Mouse (Mus musculus) liver, postnatal 0 days (tissue): ENCODE data around the gene Treh. TPM values are rescaled to one million over a fixed set of nuclear protein-coding genes. Genes with fewer than 3 reads are reported as not detected.
"Not testable (repeated sequence)": the region's sequence is repeated elsewhere in the genome, so short reads cannot be mapped to it uniquely, and the experiment has no call there.

Source experiments
- ATAC-seq: fragments of 200-750 bp; cut with Nextera tagmentation; 2 replicates; pipeline ENCODE4 v1.8.0; 2017; ENCODE audit warnings: mild to moderate bottlenecking, moderate library complexity
- DNase-seq: peaks from one replicate; pipeline ENCODE4 v3.0.0-alpha.2; 2016
- H3K27ac ChIP-seq: fragments of 300-500 bp; sonication (generic); 2 replicates; pipeline ENCODE4 v1.5.1; 2014; ENCODE audit warnings: antibody characterized with exemption, moderate library complexity, mild to moderate bottlenecking, low read depth
- H3K27me3 ChIP-seq: fragments of 300-500 bp; sonication (generic); 2 replicates; pipeline ENCODE4 v1.6.1; 2014; ENCODE audit warnings: low read length, control low read depth, mixed read lengths; ENCODE audit not compliant: insufficient read depth
- H3K36me3 ChIP-seq: fragments of 300-500 bp; sonication (generic); replicated peaks from 2 replicates; pipeline ENCODE4 v1.6.1; 2014; ENCODE audit warnings: mild to moderate bottlenecking, control low read depth, low read length, moderate library complexity, mixed read lengths; ENCODE audit not compliant: insufficient read depth
- H3K4me1 ChIP-seq: fragments of 300-500 bp; sonication (generic); 2 replicates; pipeline ENCODE4 v1.6.1; 2014; ENCODE audit warnings: antibody characterized with exemption, mild to moderate bottlenecking, control low read depth; ENCODE audit not compliant: insufficient read depth
- H3K4me2 ChIP-seq: fragments of 300-500 bp; sonication (generic); 2 replicates; pipeline ENCODE4 v1.6.1; 2014; ENCODE audit warnings: low read depth, mild to moderate bottlenecking, low read length, moderate library complexity, mixed read lengths
- H3K4me3 ChIP-seq: fragments of 300-500 bp; sonication (generic); 2 replicates; pipeline ENCODE4 v1.5.1; 2014; ENCODE audit warnings: low read depth, low read length
- H3K9ac ChIP-seq: fragments of 300-500 bp; sonication (generic); replicated peaks from 2 replicates; pipeline ENCODE4 v1.6.1; 2014; ENCODE audit warnings: mild to moderate bottlenecking, moderate library complexity
- H3K9me3 ChIP-seq: fragments of 300-500 bp; sonication (generic); 2 replicates; pipeline ENCODE4 v1.6.1; 2016; ENCODE audit warnings: mild to moderate bottlenecking, control low read depth, low read length, mixed read lengths
- CTCF ChIP-seq: sonication (generic); IDR thresholded peaks from 2 replicates; pipeline ENCODE4 v1.5.1; 2016; ENCODE audit warnings: antibody characterized with exemption, low read depth
- EP300 ChIP-seq: IDR thresholded peaks from 2 replicates; pipeline ENCODE4 v1.6.1; 2016; ENCODE audit warnings: antibody characterized with exemption, low read depth, mild to moderate bottlenecking
- WGBS: fragments of 180-500 bp; shearing (Covaris S2); extraction: QIAGEN DNeasy Blood & Tissue Kit; methylation state at CpG from one replicate; pipeline ENCODE4 v1.1.7; 2014; ENCODE audit not compliant: insufficient replicate concordance; 5-methylcytosine and 5-hydroxymethylcytosine counted together
- polyA plus RNA-seq: library from polyadenylated mRNA; unstranded; fragments of >200 nt; fragmentation: Nextera tagmentation; extraction: Ambion mirVana; gene quantifications from 2 replicates; pipeline ENCODE4 v1.2.1, GENCODE M21; 2015

Treh gene
- polyA plus RNA-seq = 0.94 and 1.4 TPM in 2 replicates

GRCm38 (mm10) chr9:44673005-44673404 is at the start of gene Treh:
Gene Treh, plus strand, starts transcription at chr9:44673233.
- Histone ChIP-seq H3K4me1 (no peaks in the 10 kb centered on the region), H3K36me3 (no peaks in the 10 kb centered on the region), H3K4me2 (no peak within 1 kb of the TSS), H3K9ac (no peak within 1 kb of the TSS), H3K27me3 (no peaks in the 10 kb centered on the region), H3K4me3 (no peak within 1 kb of the TSS), H3K27ac (no peak within 1 kb of the TSS), H3K9me3 (no peaks in the 10 kb centered on the region)
- no peak for TF ChIP-seq CTCF
- TF ChIP-seq EP300 = no peak
- ATAC-seq (peak; percentile 52; the same call in 1 of the 2 replicates), DNase-seq (peak; percentile 37)
- 77% methylated on average over 3 of the region's 3 CpGs for WGBS

- ATAC-seq = no peak
- H3K4me3 ChIP-seq = no peak overlapping the region
- TF ChIP-seq CTCF (no peak), EP300 (no peak)
- no peaks in the 10 kb centered on the region for H3K9me3 ChIP-seq
- H3K36me3 ChIP-seq = peaks cover 87% of the 10 kb centered on the region
- H3K4me2 ChIP-seq = no peak overlapping the region
- no peaks in the 10 kb centered on the region for H3K4me1 ChIP-seq
- H3K9ac ChIP-seq = no peak overlapping the region
- DNase-seq = no peak
- H3K27ac ChIP-seq = no peak overlapping the region
- WGBS = 72% methylated on average over 5 of the region's 5 CpGs
- no peaks in the 10 kb centered on the region for H3K27me3 ChIP-seq
These were observed 48.6 kb upstream of the Treh start for GRCm38 (mm10) chr9:44624390-44624789.

GRCm38 (mm10) chr9:44626268-44626667 is 46.8 kb upstream of the Treh start:
- Histone ChIP-seq H3K27ac (no peak overlapping the region), H3K4me1 (no peaks in the 10 kb centered on the region), H3K4me3 (no peak overlapping the region), H3K27me3 (no peaks in the 10 kb centered on the region), H3K4me2 (no peak overlapping the region), H3K36me3 (peaks cover 90% of the 10 kb centered on the region), H3K9me3 (no peaks in the 10 kb centered on the region), H3K9ac (no peak overlapping the region)
- DNase-seq (no peak), ATAC-seq (peak; percentile 72)
- TF ChIP-seq CTCF (no peak), EP300 (peak; percentile 53)
- 66% methylated on average over 5 of the region's 5 CpGs for WGBS

DNA sequence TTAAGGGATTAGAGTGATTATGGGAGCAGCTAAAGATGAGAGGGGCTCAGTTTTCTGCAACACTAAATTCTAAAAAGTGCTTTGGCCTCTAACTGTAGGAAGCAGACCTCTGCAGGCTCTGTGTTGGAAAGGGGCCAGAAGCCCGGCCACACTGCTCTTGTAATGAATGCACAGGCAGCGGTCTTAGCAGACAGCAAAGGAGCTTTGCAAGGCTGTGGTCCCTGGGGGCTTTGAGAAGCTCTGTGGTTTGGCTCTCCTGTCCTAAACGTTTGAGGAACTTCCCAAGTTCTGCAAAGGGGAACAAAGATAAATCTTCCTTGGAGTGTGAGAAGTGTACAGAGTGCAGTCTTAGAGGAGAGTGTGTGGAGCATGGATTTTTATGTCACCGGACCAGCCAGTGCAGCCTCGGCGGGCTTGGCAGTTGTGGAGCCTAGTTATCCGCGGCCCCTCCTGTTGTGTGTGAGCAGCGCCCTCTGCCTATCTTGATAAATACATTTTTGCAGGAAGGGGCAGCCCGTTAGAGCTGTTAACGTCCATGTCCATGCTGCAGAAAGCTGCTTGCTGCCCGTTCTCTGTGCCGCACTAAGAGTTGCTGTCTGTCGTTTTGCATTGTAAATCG is 35.4 kb upstream of the Treh start:
- DNase-seq = no peak
- Histone ChIP-seq H3K36me3 (peaks cover 63% of the 10 kb centered on the region), H3K27ac (no peak overlapping the region), H3K4me1 (no peaks in the 10 kb centered on the region), H3K4me3 (no peak overlapping the region), H3K27me3 (no peaks in the 10 kb centered on the region), H3K9ac (no peak overlapping the region), H3K4me2 (no peak overlapping the region), H3K9me3 (no peaks in the 10 kb centered on the region)
- TF ChIP-seq CTCF (peak; percentile 24; the same call in 1 of the 2 replicates), EP300 (no peak)
- peak; percentile 23; the same call in 1 of the 2 replicates for ATAC-seq
- 49% methylated on average over 15 of the region's 15 CpGs for WGBS

- H3K27ac ChIP-seq, H3K4me2 ChIP-seq, ATAC-seq, H3K9ac ChIP-seq, H3K9me3 ChIP-seq, DNase-seq, H3K27me3 ChIP-seq, H3K4me1 ChIP-seq, H3K4me3 ChIP-seq: not testable (repeated sequence)
- H3K36me3 ChIP-seq = peaks cover 53% of the 10 kb centered on the region
- 83% methylated on average over 9 of the region's 9 CpGs for WGBS
These were observed 34.3 kb upstream of the Treh start for GRCm38 (mm10) chr9:44638726-44639125.

DNA sequence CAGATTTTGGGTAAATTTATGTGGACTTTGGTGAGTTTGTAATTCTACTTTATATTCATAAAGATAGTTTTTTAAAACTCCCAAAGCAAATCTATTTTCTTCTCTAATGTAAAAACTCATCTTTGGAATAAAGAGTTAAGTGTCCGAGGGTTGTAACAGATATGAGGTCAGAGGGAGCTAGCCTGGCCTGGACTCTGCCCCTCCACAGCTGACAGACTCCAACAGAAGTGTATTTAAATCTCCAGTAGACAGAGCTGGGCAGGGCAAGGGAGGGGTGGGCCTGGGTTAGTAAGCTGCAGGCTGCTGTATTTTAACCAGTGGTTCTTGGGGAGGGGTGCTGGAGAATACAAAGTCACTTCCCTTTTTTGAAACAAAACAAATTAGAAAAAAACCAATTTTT is 33.0 kb upstream of the Treh start:
- H3K9ac ChIP-seq, H3K27me3 ChIP-seq, H3K9me3 ChIP-seq, H3K4me3 ChIP-seq, H3K27ac ChIP-seq, DNase-seq, H3K4me1 ChIP-seq, H3K4me2 ChIP-seq: not testable (repeated sequence)
- ATAC-seq = peak; percentile 79
- 42% methylated on average over 1 of the region's 1 CpGs for WGBS
- peaks cover 40% of the 10 kb centered on the region for H3K36me3 ChIP-seq
